Mouse (Mus musculus): Measurements from ENCODE around the gene Slc25a22. TPM values are rescaled to one million over a fixed set of nuclear protein-coding genes. Genes with fewer than 3 reads are reported as not detected.

Slc25a22 gene
- total and polyA plus RNA-seq, 3 experiments = 6.5 to 31.5 (median 16.1) TPM

DNA sequence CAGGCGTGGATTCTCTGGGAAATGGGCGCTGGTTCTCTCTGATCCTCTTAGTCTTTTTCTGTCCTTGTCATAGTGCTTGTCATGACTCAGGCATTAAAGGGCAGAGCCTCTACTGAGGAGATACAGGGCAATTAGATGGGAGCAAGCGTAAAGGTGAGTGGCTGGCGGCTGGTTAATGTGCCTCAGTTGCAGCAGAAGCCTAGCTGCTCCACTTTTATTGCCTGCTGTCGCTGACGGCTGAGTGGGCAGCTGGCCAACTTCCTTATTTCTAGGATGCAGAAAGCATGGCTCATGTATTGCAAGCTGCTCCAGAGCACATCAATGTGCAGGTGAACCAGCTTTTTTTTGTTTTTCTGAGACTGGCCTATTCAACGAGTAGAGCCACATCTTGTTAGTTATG lies 18.7 kb downstream of the Slc25a22 start:
- Histone ChIP-seq H3K4me1 (ENCODE audit: control insufficient read depth in 1 of 2, insufficient read depth in 2 of 2) (peaks cover 3 to 24% of the 10 kb centered on the region in 2 experiments; a peak in 2 of 4 replicates), H3K27ac (ENCODE audit: insufficient read depth, low read depth) (no peak overlapping the region), H3K9ac (ENCODE audit: insufficient read depth, low read depth) (no peak overlapping the region), H3K9me3 (replicated peaks; ENCODE audit: low read length) (no peaks in the 10 kb centered on the region), H3K79me2 (replicated peaks; ENCODE audit: control insufficient read depth, extremely low read depth, insufficient read depth, poor library complexity, severe bottlenecking) (no peaks in the 10 kb centered on the region), H3K4me2 (ENCODE audit: insufficient read depth, low read depth, poor library complexity, severe bottlenecking) (no peak overlapping the region), H3K4me3 (replicated peaks in 1 of 3; ENCODE audit: low read depth in 2 of 3, low read length in 2 of 3, poor library complexity in 1 of 3) (no peak overlapping the region), H3K36me3 (replicated peaks in 1 of 2; ENCODE audit: control insufficient read depth in 1 of 2, insufficient read depth in 1 of 2, low read length in 1 of 2) (no peaks in the 10 kb centered on the region), H3K27me3 (replicated peaks) (no peaks in the 10 kb centered on the region)
- in situ Hi-C loops (cut with MboI; ENCODE audit: low pct_ligation_motif_present, low pct_unique_long_range_greater_than_20kb, low sequenced_read_pairs) (no loop called here), dilution Hi-C loops (cut with MboI; ENCODE audit: extremely low pct_ligation_motif_present, extremely low pct_unique_long_range_greater_than_20kb, low sequenced_read_pairs) (no loop called here)
- TF ChIP-seq IRF4 (IDR thresholded peaks at IDR 0.05; ENCODE audit: low read depth, low read length) (no peak), ZNF384 (IDR thresholded peaks at IDR 0.05; ENCODE audit: low read depth, low read length) (no peak), EP300 (IDR thresholded peaks at IDR 0.05; ENCODE audit: low read length) (no peak), ZC3H11A (IDR thresholded peaks at IDR 0.05; ENCODE audit: low read depth, low read length) (no peak)
- no peak for DNase-seq (ENCODE audit: extremely low read depth)

DNA sequence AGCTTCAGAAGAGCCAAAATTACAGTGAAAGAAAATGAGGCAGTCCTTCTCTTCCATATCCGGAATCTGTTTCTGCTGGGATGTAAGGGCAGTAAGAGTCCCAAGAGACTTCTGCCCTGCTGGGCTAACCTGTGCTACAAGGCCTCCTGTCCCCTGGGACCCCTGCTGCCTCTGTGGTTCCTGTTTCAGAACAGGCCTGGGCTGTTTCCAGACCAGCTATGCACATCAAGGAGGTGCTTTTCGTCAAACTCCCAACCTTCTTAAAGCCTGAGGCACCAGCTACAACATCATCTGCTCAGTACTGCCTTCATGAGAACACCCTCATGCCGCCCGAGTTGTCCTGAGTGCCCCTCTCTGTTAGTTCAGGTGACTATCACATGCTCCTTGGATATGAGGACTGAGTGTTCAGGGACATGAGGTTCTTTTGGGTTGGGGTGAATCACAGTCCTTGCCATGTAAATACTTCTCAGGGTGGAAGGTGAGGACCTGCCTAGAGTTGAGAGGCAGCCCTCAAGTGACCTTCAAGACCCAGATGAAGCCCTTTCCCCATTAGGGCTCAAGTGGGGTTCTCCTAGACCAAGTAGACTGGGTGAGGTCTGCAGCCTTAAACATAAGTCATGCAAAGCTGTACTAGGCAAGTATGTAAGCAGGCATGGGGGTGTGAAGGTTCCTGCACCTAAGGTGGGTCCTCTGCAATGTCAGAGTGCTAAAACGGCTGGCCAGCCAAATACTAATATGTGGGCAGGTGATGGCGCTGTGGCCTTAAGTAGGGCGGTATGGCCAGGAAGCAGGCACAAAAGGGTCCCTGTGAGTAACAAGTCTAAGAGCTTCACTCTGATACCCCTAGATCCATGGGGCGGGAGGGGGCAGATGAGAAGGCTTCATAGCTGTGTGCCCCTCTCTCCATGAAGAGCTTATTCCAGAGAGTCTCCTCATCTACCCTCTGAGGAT lies 19.7 kb downstream of the Slc25a22 start:
- dilution Hi-C loops (cut with MboI; ENCODE audit: extremely low pct_ligation_motif_present, extremely low pct_unique_long_range_greater_than_20kb, low sequenced_read_pairs) = no loop called here
- H3K9ac ChIP-seq (ENCODE audit: insufficient read depth, low read depth) = no peak overlapping the region
- no peak overlapping the region for H3K4me3 ChIP-seq (replicated peaks in 1 of 3; ENCODE audit: low read depth in 2 of 3, low read length in 2 of 3, poor library complexity in 1 of 3)

DNA sequence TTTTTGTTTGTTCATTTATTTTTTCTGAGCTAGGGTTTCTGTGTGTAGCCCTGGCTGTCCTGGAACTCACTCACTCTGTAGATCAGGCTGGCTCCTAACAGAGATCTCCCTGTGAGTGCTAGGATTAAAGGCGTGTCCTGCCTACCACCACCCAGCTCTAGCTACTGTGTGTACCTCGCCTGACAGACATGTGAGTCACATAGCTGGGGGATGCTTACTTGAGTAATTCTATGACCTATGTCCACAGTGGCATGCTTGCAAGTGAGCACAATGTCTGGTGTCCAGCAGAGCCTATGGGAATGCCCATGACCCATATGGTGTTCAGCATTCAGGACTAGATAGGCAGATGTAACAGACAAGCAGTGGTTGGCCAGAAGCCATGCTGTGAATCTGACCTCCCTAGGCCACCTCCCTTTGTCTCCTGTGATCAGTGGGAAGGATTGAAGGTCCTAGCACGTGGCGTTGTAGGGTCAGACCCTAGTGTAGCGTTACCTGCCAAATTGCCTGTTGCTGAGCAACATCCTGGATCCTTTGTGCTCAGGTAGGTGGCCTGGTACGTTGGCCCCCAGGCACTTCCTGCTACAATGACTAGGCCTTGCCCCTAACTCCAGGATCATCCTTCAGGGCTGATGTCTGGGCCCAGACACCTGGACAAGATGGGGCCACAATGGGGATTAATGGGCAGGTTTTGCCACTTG lies 21.4 kb downstream of the Slc25a22 start:
- H3K79me2 ChIP-seq (replicated peaks; ENCODE audit: control insufficient read depth, extremely low read depth, insufficient read depth, poor library complexity, severe bottlenecking) = no peaks in the 10 kb centered on the region
- no peaks in the 10 kb centered on the region for H3K9me3 ChIP-seq (replicated peaks; ENCODE audit: low read length)
- peaks cover 3 to 35% of the 10 kb centered on the region in 2 experiments; a peak in 2 of 4 replicates for H3K4me1 ChIP-seq (ENCODE audit: control insufficient read depth in 1 of 2, insufficient read depth in 2 of 2)
- no peak for TF ChIP-seq USF2 (conservative IDR thresholded peaks at IDR 0.05; ENCODE audit: low read depth, low read length)
- no peak for TF ChIP-seq JUND (conservative IDR thresholded peaks at IDR 0.05; ENCODE audit: low read depth, low read length)
- TF ChIP-seq NELFE (IDR thresholded peaks at IDR 0.05; ENCODE audit: low read depth, low read length) = no peak
- TF ChIP-seq PAX5 (IDR thresholded peaks at IDR 0.05; ENCODE audit: low read length) = no peak
- no peak for TF ChIP-seq MAFK (IDR thresholded peaks at IDR 0.05; ENCODE audit: insufficient replicate concordance, low read length)
- H3K4me3 ChIP-seq (replicated peaks in 1 of 3; ENCODE audit: low read depth in 2 of 3, low read length in 2 of 3, poor library complexity in 1 of 3) = no peak overlapping the region
- no peak overlapping the region for H3K27ac ChIP-seq (ENCODE audit: insufficient read depth, low read depth)
- H3K36me3 ChIP-seq (replicated peaks in 1 of 2; ENCODE audit: control insufficient read depth in 1 of 2, insufficient read depth in 1 of 2, low read length in 1 of 2) = peaks cover 0 to 8% of the 10 kb centered on the region in 2 experiments
- no peaks in the 10 kb centered on the region for H3K27me3 ChIP-seq (replicated peaks)
- no peak overlapping the region for H3K4me2 ChIP-seq (ENCODE audit: insufficient read depth, low read depth, poor library complexity, severe bottlenecking)
- DNase-seq (ENCODE audit: extremely low read depth) = no peak
- no peak overlapping the region for H3K9ac ChIP-seq (ENCODE audit: insufficient read depth, low read depth)
- dilution Hi-C loops (cut with MboI; ENCODE audit: extremely low pct_ligation_motif_present, extremely low pct_unique_long_range_greater_than_20kb, low sequenced_read_pairs) = no loop called here
- in situ Hi-C loops (cut with MboI; ENCODE audit: low pct_ligation_motif_present, low pct_unique_long_range_greater_than_20kb, low sequenced_read_pairs) = no loop called here

More for the DNA sequence above, 19.7 kb downstream of the Slc25a22 start:
- H3K4me1 ChIP-seq (ENCODE audit: control insufficient read depth in 1 of 2, insufficient read depth in 2 of 2) = peaks cover 3 to 27% of the 10 kb centered on the region in 2 experiments; a peak in 2 of 4 replicates
- H3K36me3 ChIP-seq (replicated peaks in 1 of 2; ENCODE audit: control insufficient read depth in 1 of 2, insufficient read depth in 1 of 2, low read length in 1 of 2) = no peaks in the 10 kb centered on the region
- no peaks in the 10 kb centered on the region for H3K27me3 ChIP-seq (replicated peaks)
- no peak for DNase-seq (ENCODE audit: extremely low read depth)
- in situ Hi-C loops (cut with MboI; ENCODE audit: low pct_ligation_motif_present, low pct_unique_long_range_greater_than_20kb, low sequenced_read_pairs) = no loop called here
- H3K27ac ChIP-seq (ENCODE audit: insufficient read depth, low read depth) = no peak overlapping the region
- H3K4me2 ChIP-seq (ENCODE audit: insufficient read depth, low read depth, poor library complexity, severe bottlenecking) = no peak overlapping the region
- H3K9me3 ChIP-seq (replicated peaks; ENCODE audit: low read length) = no peaks in the 10 kb centered on the region
- TF ChIP-seq SMC3 (IDR thresholded peaks at IDR 0.05; ENCODE audit: low read depth, low read length) (peak; percentile 37), HCFC1 (IDR thresholded peaks at IDR 0.05; ENCODE audit: low read depth, low read length) (no peak), IRF4 (IDR thresholded peaks at IDR 0.05; ENCODE audit: low read depth, low read length) (0 out of 2 replicates have a peak, but pooled peaks have one; percentile 8), RAD21 (IDR thresholded peaks at IDR 0.05; ENCODE audit: low read depth, low read length) (peak; percentile 43), CTCF (conservative IDR thresholded peaks at IDR 0.05 in 1 of 2, IDR thresholded peaks at IDR 0.05 in 1 of 2; ENCODE audit: low read depth in 2 of 2, low read length in 2 of 2) (peak in 1 of 2 experiments; percentile 54; a peak in 2 of 4 replicates), ELF1 (IDR thresholded peaks at IDR 0.05; ENCODE audit: low read depth, low read length) (no peak)
- no peaks in the 10 kb centered on the region for H3K79me2 ChIP-seq (replicated peaks; ENCODE audit: control insufficient read depth, extremely low read depth, insufficient read depth, poor library complexity, severe bottlenecking)

Measured in CH12.LX (cell line).